Mouse (Mus musculus) CH12.LX (cell line): ENCODE results near the gene Fam241b.

Experiments used
- BHLHE40 ChIP-seq: IDR thresholded peaks from 2 replicates; pipeline ENCODE4 v1.6.1; 2011; ENCODE audit warnings: mild to moderate bottlenecking, low read depth, low read length, improper control_type of control experiment
- CHD2 ChIP-seq: IDR thresholded peaks from 2 replicates; pipeline ENCODE4 v1.6.1; 2011; ENCODE audit warnings: low read length, improper control_type of control experiment
- CTCF ChIP-seq, 2 experiments: IDR thresholded peaks in 1 of 2; conservative IDR thresholded peaks in 1 of 2; 2 replicates each; pipeline ENCODE4 v1.5.1; 2011 to 2012; ENCODE audit warnings: low read depth in 2 of 2, low read length in 2 of 2, improper control_type of control experiment in 1 of 2, inconsistent platforms in 1 of 2, mild to moderate bottlenecking in 1 of 2, moderate library complexity in 1 of 2
- MAZ ChIP-seq: IDR thresholded peaks from 2 replicates; pipeline ENCODE4 v1.6.1; 2012; ENCODE audit warnings: low read depth, mild to moderate bottlenecking, inconsistent platforms, low read length, improper control_type of control experiment, moderate library complexity
- POLR2A ChIP-seq: IDR thresholded peaks from 2 replicates; pipeline ENCODE4 v1.6.1; 2011; ENCODE audit warnings: low read depth, mild to moderate bottlenecking, improper control_type of control experiment, low read length
- TCF12 ChIP-seq: IDR thresholded peaks from 2 replicates; pipeline ENCODE4 v1.6.1; 2014; ENCODE audit warnings: low read depth, mild to moderate bottlenecking, inconsistent platforms, low read length, improper control_type of control experiment
- UBTF ChIP-seq: IDR thresholded peaks from 2 replicates; pipeline ENCODE4 v1.6.1; 2012; ENCODE audit warnings: low read depth, mild to moderate bottlenecking, inconsistent platforms, low read length, improper control_type of control experiment, moderate library complexity
- ZMIZ1 ChIP-seq: IDR thresholded peaks from 2 replicates; pipeline ENCODE4 v1.6.1; 2012; ENCODE audit warnings: low read depth, mild to moderate bottlenecking, inconsistent platforms, low read length, improper control_type of control experiment

DNA sequence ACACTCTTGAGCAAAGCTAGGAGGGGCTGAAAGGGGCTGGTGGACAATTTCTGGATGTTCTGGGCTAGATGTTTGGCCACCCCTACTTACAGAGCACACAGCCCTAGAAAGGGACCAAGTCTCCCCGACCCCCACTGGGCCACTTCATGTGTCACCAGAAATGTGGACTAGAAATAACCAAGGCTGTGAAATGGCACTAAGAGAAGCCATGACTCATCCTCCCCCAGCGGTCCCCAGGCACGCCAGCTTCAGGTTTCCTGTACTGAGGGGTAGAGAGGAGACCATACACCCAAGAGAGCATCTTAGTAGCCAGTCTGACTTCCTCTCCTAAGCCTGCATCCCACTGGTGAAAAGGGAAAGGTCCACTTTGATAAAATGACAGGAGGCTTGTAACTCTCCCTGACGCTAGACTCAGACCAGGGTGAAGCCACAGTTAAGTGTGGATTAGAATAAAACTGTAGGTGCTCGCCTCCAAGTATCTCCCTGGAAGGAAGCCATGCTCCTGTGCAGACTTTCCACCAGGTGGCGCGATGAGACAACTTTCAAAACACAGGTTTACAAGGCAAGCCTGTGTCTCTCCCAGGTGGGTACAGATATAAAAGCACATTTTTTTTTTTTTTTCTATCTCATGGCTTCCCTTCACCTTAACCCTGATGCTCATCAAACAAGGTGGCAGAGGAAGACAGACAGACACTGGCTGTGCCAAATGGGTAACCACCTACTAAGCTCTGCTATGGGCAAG lies 38.7 kb downstream of the Fam241b start:
- peak; percentile 68 to 98 for TF ChIP-seq CTCF (conservative IDR thresholded peaks at IDR 0.05 in 1 of 2, IDR thresholded peaks at IDR 0.05 in 1 of 2; ENCODE audit: low read depth in 2 of 2, low read length in 2 of 2)
- TF ChIP-seq UBTF = no peak
- no peak for TF ChIP-seq MAZ
- TF ChIP-seq BHLHE40 = no peak
- TF ChIP-seq TCF12 = no peak
- TF ChIP-seq POLR2A = no peak
- no peak for TF ChIP-seq ZMIZ1
- no peak for TF ChIP-seq CHD2
